22 mouse cellular contexts compared by ENCODE assay signal in genomic region chr3:127433291-127433690, GRCm38 (mm10).
A peak's percentile ranks its signal among the peaks of the same experiment; 100 is the strongest.
DNase-seq lines count a peak whose midpoint lies in the region; ATAC-seq and TF ChIP-seq lines count a peak whose summit lies in the region.
"Had no signal": no experiment of that assay in that cellular context is flagged by ENCODE, and none has a peak within 500 bp of the region (broad histone marks: within the 10 kb centered on the region; RNA-seq: fewer than 3 reads in every experiment).

No protein-coding gene starts in this region.

- no peak overlapping the region for H3K9ac ChIP-seq in forebrain, embryonic 13.5 days
- no peak overlapping the region for H3K9ac ChIP-seq in forebrain, embryonic 15.5 days (replicated peaks)
- H3K9ac ChIP-seq in midbrain, embryonic 14.5 days (replicated peaks; ENCODE audit: low read length): no peak overlapping the region
- H3K9ac ChIP-seq in midbrain, embryonic 16.5 days (ENCODE audit: low read depth, low read length): no peak overlapping the region
- H3K9ac ChIP-seq in hindbrain, embryonic 12.5 days: no peak overlapping the region
- no peak overlapping the region for H3K9ac ChIP-seq in hindbrain, postnatal 0 days (replicated peaks; ENCODE audit: low read length)
- H3K9ac ChIP-seq: embryonic facial prominence, embryonic 12.5 days; heart, embryonic 13.5 days; liver, embryonic 13.5 days had no signal

- no peak overlapping the region for H3K4me2 ChIP-seq in forebrain, embryonic 13.5 days
- H3K4me2 ChIP-seq in forebrain, embryonic 15.5 days (replicated peaks): no peak overlapping the region
- no peak overlapping the region for H3K4me2 ChIP-seq in midbrain, embryonic 14.5 days (ENCODE audit: low read length)
- no peak overlapping the region for H3K4me2 ChIP-seq in midbrain, embryonic 16.5 days (ENCODE audit: low read length)
- H3K4me2 ChIP-seq in hindbrain, embryonic 12.5 days (replicated peaks): no peak overlapping the region
- H3K4me2 ChIP-seq in hindbrain, postnatal 0 days (ENCODE audit: low read depth, low read length): no peak overlapping the region
- H3K4me2 ChIP-seq: embryonic facial prominence, embryonic 12.5 days; heart, embryonic 13.5 days; liver, embryonic 13.5 days had no signal

- DNase-seq in midbrain, embryonic 14.5 days: peak; percentile 17
- DNase-seq in hindbrain, postnatal 0 days (ENCODE audit: low spot score): peak; percentile 25
- DNase-seq in adrenal gland, adult 18-20 months (ENCODE audit: low spot score in 2 of 2): no peak
- no peak for DNase-seq in gastrocnemius, postnatal 25 days
- DNase-seq: adrenal gland, postnatal 36 days; cerebellum, adult 11-12 months; cerebellum, postnatal 10 days; heart, adult 2 months; kidney, adult 18-20 months; layer of hippocampus, adult 9-11 months; liver, embryonic 13.5 days; lung, adult 2 months; lung, postnatal 14 days; right cerebral cortex, postnatal 14 days had no signal

- 22% methylated on average over 3 of the region's 3 CpGs for WGBS in forebrain, embryonic 13.5 days
- WGBS in forebrain, embryonic 15.5 days: 16% methylated on average over 3 of the region's 3 CpGs
- WGBS in midbrain, embryonic 14.5 days: 56% methylated on average over 3 of the region's 3 CpGs
- WGBS in midbrain, embryonic 16.5 days: 50% methylated on average over 3 of the region's 3 CpGs
- whole genome bisulfite sequencing in hindbrain, embryonic 12.5 days: 50% methylated on average over 3 of the region's 3 CpGs
- WGBS in hindbrain, postnatal 0 days: 36% methylated on average over 3 of the region's 3 CpGs

- H3K4me3 ChIP-seq in forebrain, embryonic 13.5 days: no peak overlapping the region
- H3K4me3 ChIP-seq in forebrain, embryonic 15.5 days: no peak overlapping the region
- no peak overlapping the region for H3K4me3 ChIP-seq in midbrain, embryonic 14.5 days (replicated peaks; ENCODE audit: low read depth, low read length)
- H3K4me3 ChIP-seq in midbrain, embryonic 16.5 days (ENCODE audit: low read depth, low read length): no peak overlapping the region
- H3K4me3 ChIP-seq in hindbrain, embryonic 12.5 days: no peak overlapping the region
- H3K4me3 ChIP-seq in hindbrain, postnatal 0 days (ENCODE audit: low read length): no peak overlapping the region
- H3K4me3 ChIP-seq: embryonic facial prominence, embryonic 12.5 days; heart, adult 2 months; heart, embryonic 13.5 days; liver, embryonic 13.5 days had no signal

- no peak overlapping the region for H3K27ac ChIP-seq in forebrain, embryonic 13.5 days
- no peak overlapping the region for H3K27ac ChIP-seq in forebrain, embryonic 15.5 days (replicated peaks)
- H3K27ac ChIP-seq in midbrain, embryonic 14.5 days (replicated peaks; ENCODE audit: low read depth, low read length): no peak overlapping the region
- no peak overlapping the region for H3K27ac ChIP-seq in midbrain, embryonic 16.5 days (ENCODE audit: low read length)
- H3K27ac ChIP-seq in hindbrain, embryonic 12.5 days: no peak overlapping the region
- H3K27ac ChIP-seq in hindbrain, postnatal 0 days: no peak overlapping the region
- H3K27ac ChIP-seq: embryonic facial prominence, embryonic 12.5 days; heart, adult 2 months; heart, embryonic 13.5 days; kidney, postnatal 0 days; liver, embryonic 13.5 days had no signal

- H3K36me3 ChIP-seq in forebrain, embryonic 13.5 days (ENCODE audit: poor library complexity, severe bottlenecking): no peaks in the 10 kb centered on the region
- H3K36me3 ChIP-seq in forebrain, embryonic 15.5 days: no peaks in the 10 kb centered on the region
- no peaks in the 10 kb centered on the region for H3K36me3 ChIP-seq in midbrain, embryonic 14.5 days (ENCODE audit: control insufficient read depth, insufficient read depth, low read length)
- H3K36me3 ChIP-seq in midbrain, embryonic 16.5 days (ENCODE audit: control insufficient read depth, insufficient read depth, low read length): no peaks in the 10 kb centered on the region
- no peaks in the 10 kb centered on the region for H3K36me3 ChIP-seq in hindbrain, embryonic 12.5 days
- H3K36me3 ChIP-seq in hindbrain, postnatal 0 days (ENCODE audit: insufficient read depth, low read length): no peaks in the 10 kb centered on the region
- H3K36me3 ChIP-seq: embryonic facial prominence, embryonic 12.5 days; heart, embryonic 13.5 days; liver, embryonic 13.5 days had no signal

- TF ChIP-seq CTCF in hindbrain, postnatal 0 days (IDR thresholded peaks at IDR 0.05; ENCODE audit: low read depth): no peak

- peaks cover 6% of the 10 kb centered on the region; the same call in 1 of the 2 replicates for H3K4me1 ChIP-seq in forebrain, embryonic 13.5 days
- H3K4me1 ChIP-seq in forebrain, embryonic 15.5 days: no peaks in the 10 kb centered on the region
- H3K4me1 ChIP-seq in midbrain, embryonic 14.5 days (ENCODE audit: control insufficient read depth, insufficient read depth, low read length): no peaks in the 10 kb centered on the region
- H3K4me1 ChIP-seq in midbrain, embryonic 16.5 days (ENCODE audit: control insufficient read depth, insufficient read depth, low read length): no peaks in the 10 kb centered on the region
- no peaks in the 10 kb centered on the region for H3K4me1 ChIP-seq in hindbrain, embryonic 12.5 days
- no peaks in the 10 kb centered on the region for H3K4me1 ChIP-seq in hindbrain, postnatal 0 days (ENCODE audit: insufficient read depth, low read length)
- H3K4me1 ChIP-seq: embryonic facial prominence, embryonic 12.5 days; heart, embryonic 13.5 days; liver, embryonic 13.5 days had no signal

- no peaks in the 10 kb centered on the region for H3K9me3 ChIP-seq in forebrain, embryonic 13.5 days (replicated peaks)
- no peaks in the 10 kb centered on the region for H3K9me3 ChIP-seq in forebrain, embryonic 15.5 days
- H3K9me3 ChIP-seq in midbrain, embryonic 14.5 days (ENCODE audit: control insufficient read depth, low read length): no peaks in the 10 kb centered on the region
- no peaks in the 10 kb centered on the region for H3K9me3 ChIP-seq in midbrain, embryonic 16.5 days (replicated peaks; ENCODE audit: control insufficient read depth, low read length, poor library complexity, severe bottlenecking)
- H3K9me3 ChIP-seq in hindbrain, embryonic 12.5 days (replicated peaks): no peaks in the 10 kb centered on the region
- no peaks in the 10 kb centered on the region for H3K9me3 ChIP-seq in hindbrain, postnatal 0 days (ENCODE audit: low read length)
- H3K9me3 ChIP-seq: embryonic facial prominence, embryonic 12.5 days; heart, embryonic 13.5 days; liver, embryonic 13.5 days had no signal

- peak; percentile 66; the same call in 1 of the 2 replicates for ATAC-seq in forebrain, embryonic 13.5 days
- no peak for ATAC-seq in forebrain, embryonic 15.5 days (replicated peaks)
- ATAC-seq in midbrain, embryonic 14.5 days (ENCODE audit: low FRiP score, low TSS enrichment): no peak
- ATAC-seq in midbrain, embryonic 16.5 days: no peak
- ATAC-seq in hindbrain, embryonic 12.5 days (ENCODE audit: low FRiP score): peak; percentile 79
- ATAC-seq in hindbrain, postnatal 0 days: peak; percentile 59; the same call in 1 of the 2 replicates
- ATAC-seq: inflammation-experienced regulatory T-cells, adult 6 months had no signal

- H3K27me3 ChIP-seq in forebrain, embryonic 13.5 days: no peaks in the 10 kb centered on the region
- no peaks in the 10 kb centered on the region for H3K27me3 ChIP-seq in forebrain, embryonic 15.5 days
- H3K27me3 ChIP-seq in midbrain, embryonic 14.5 days (ENCODE audit: control insufficient read depth, insufficient read depth, low read length): no peaks in the 10 kb centered on the region
- H3K27me3 ChIP-seq in midbrain, embryonic 16.5 days (ENCODE audit: control insufficient read depth, insufficient read depth, low read depth, low read length): no peaks in the 10 kb centered on the region; the same call in 1 of the 2 replicates
- no peaks in the 10 kb centered on the region for H3K27me3 ChIP-seq in hindbrain, embryonic 12.5 days
- no peaks in the 10 kb centered on the region for H3K27me3 ChIP-seq in hindbrain, postnatal 0 days (ENCODE audit: insufficient read depth, low read length)
- H3K27me3 ChIP-seq: embryonic facial prominence, embryonic 12.5 days; heart, embryonic 13.5 days; liver, embryonic 13.5 days had no signal

Comparison
In these comparisons a context has a peak if more than half of its experiments do, and no peak if none do; other contexts are left out.
1. ATAC-seq: peak in forebrain, embryonic 13.5 days (single experiment), hindbrain, embryonic 12.5 days (single experiment) and hindbrain, postnatal 0 days (single experiment); none in forebrain, embryonic 15.5 days (single experiment), midbrain, embryonic 14.5 days (single experiment) and midbrain, embryonic 16.5 days (single experiment).
2. DNase-seq: peak in midbrain, embryonic 14.5 days (single experiment) and hindbrain, postnatal 0 days (single experiment); none in adrenal gland, adult 18-20 months (0 of 2) and gastrocnemius, postnatal 25 days (single experiment).